16 mouse cellular contexts compared by ENCODE assay signal in genomic region chr10:59196763-59197162, GRCm38 (mm10).
"Had no signal": no experiment of that assay in that cellular context is flagged by ENCODE, and none has a peak within 500 bp of the region (broad histone marks: within the 10 kb centered on the region; RNA-seq: fewer than 3 reads in every experiment).

No protein-coding gene starts in this region.

- H3K4me3 ChIP-seq: left cerebral cortex, adult 2 months; limb, embryonic 12.5 days; limb, embryonic 15.5 days; midbrain, embryonic 12.5 days; midbrain, embryonic 15.5 days had no signal

- H3K4me2 ChIP-seq: limb, embryonic 12.5 days; limb, embryonic 15.5 days; liver, embryonic 11.5 days; lung, embryonic 14.5 days; midbrain, embryonic 12.5 days; midbrain, embryonic 15.5 days had no signal

- DNase-seq: kidney, postnatal 10 days; kidney, postnatal 36 days; layer of hippocampus, postnatal 36 days; liver, postnatal 0 days; lung, embryonic 14.5 days; thymus, adult 18-20 months; thymus, postnatal 36 days had no signal

- H3K9ac ChIP-seq: limb, embryonic 12.5 days; limb, embryonic 15.5 days; liver, embryonic 14.5 days; liver, postnatal 0 days; lung, embryonic 14.5 days; midbrain, embryonic 12.5 days; midbrain, embryonic 15.5 days had no signal

- H3K27ac ChIP-seq: left cerebral cortex, adult 2 months; limb, embryonic 12.5 days; limb, embryonic 15.5 days; liver, embryonic 14.5 days; macrophage; midbrain, embryonic 12.5 days; midbrain, embryonic 15.5 days had no signal

- H3K9me3 ChIP-seq: limb, embryonic 12.5 days; limb, embryonic 15.5 days; midbrain, embryonic 12.5 days; midbrain, embryonic 15.5 days had no signal

- H3K27me3 ChIP-seq: limb, embryonic 12.5 days; limb, embryonic 15.5 days; midbrain, embryonic 12.5 days; midbrain, embryonic 15.5 days had no signal

- H3K4me1 ChIP-seq: midbrain, embryonic 12.5 days; midbrain, embryonic 15.5 days had no signal

- H3K36me3 ChIP-seq: limb, embryonic 12.5 days; limb, embryonic 15.5 days; midbrain, embryonic 12.5 days; midbrain, embryonic 15.5 days had no signal

- ATAC-seq: liver, postnatal 0 days; lung, postnatal 0 days; midbrain, embryonic 15.5 days had no signal
